Mouse (Mus musculus): Measurements from ENCODE around the gene Txndc16. TPM values are rescaled to one million over a fixed set of nuclear protein-coding genes. Genes with fewer than 3 reads are reported as not detected.

Txndc16 gene
- polyA plus RNA-seq, 1 experiment = 6.0 TPM

DNA sequence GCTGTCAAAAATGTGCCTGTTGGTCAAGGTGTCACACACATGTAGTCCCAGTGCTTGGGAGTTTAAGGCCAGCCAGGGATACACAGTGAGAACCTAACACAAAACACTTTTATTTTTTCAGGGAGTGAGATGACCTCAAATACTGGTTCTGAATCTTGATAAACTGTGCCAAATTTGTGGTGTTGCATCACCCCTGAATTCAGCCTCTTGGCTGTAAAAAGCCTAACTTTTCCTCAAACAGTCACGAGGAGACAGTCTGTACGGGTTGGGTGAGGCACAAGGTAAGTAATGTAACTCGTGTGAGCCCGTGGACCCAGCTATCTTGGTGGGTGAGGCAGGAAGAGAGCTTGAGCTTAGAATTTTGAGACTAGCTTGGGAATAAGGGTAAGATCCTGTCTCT, 130.1 kb downstream of the Txndc16 start:
- H3K9me3 ChIP-seq (replicated peaks; ENCODE audit: control insufficient read depth, insufficient read depth, low read length, poor library complexity, severe bottlenecking) = no peaks in the 10 kb centered on the region
- no peak overlapping the region for H3K27ac ChIP-seq (ENCODE audit: insufficient read depth, low read length)
- H3K36me3 ChIP-seq (ENCODE audit: control insufficient read depth, insufficient read depth, low read length, poor library complexity, severe bottlenecking) = no peaks in the 10 kb centered on the region
- H3K4me1 ChIP-seq (ENCODE audit: control insufficient read depth, insufficient read depth, low read length) = no peaks in the 10 kb centered on the region
- H3K27me3 ChIP-seq (ENCODE audit: control insufficient read depth, insufficient read depth, low read length, poor library complexity, severe bottlenecking) = no peaks in the 10 kb centered on the region
- H3K9ac ChIP-seq (ENCODE audit: low read depth, poor library complexity, severe bottlenecking) = no peak overlapping the region
- TF ChIP-seq EP300 (IDR thresholded peaks at IDR 0.05; ENCODE audit: insufficient read depth, low read depth, low read length) = no peak
- no peak overlapping the region for H3K4me3 ChIP-seq (ENCODE audit: low read depth, low read length)

DNA sequence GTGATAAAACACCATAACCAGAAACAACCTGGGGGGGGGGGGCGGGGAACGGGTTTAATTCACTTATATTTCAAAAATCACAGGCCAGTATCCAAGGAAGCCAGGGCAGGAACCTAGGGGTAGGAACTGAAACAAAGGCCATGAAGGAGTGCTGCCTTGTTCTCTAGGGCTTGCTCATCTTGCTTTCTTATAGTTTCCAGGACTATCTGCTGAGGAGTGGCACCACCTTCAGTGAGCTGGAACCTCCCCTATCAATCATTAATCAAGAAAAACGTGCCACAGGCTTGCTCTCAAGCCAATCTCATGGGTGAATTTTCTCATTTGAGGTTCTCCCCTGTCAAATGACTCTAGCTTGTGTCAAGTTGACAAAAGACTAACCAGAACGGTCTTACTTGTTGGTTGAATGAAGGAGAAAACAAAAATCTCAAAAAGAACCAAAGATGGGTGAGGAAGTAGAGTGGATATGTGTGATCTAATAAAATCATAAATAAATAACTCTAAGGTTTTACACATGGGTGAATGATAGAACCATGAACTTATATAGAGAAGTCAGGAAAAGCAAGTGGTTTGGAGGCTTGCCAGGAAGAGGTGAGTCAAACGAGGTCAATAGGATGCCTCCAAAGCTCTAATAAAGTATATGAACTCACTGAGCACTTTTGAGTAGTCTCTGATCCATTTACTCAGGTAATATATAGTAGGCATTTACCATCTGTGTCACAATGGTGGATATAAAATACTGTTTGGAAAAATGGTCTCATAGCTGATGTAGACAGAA, 134.3 kb downstream of the Txndc16 start:
- Histone ChIP-seq H3K9ac (ENCODE audit: low read depth, poor library complexity, severe bottlenecking) (no peak overlapping the region), H3K27me3 (ENCODE audit: control insufficient read depth, insufficient read depth, low read length, poor library complexity, severe bottlenecking) (no peaks in the 10 kb centered on the region), H3K9me3 (replicated peaks; ENCODE audit: control insufficient read depth, insufficient read depth, low read length, poor library complexity, severe bottlenecking) (no peaks in the 10 kb centered on the region), H3K27ac (ENCODE audit: insufficient read depth, low read length) (no peak overlapping the region), H3K4me3 (ENCODE audit: low read depth, low read length) (no peak overlapping the region), H3K4me1 (ENCODE audit: control insufficient read depth, insufficient read depth, low read length) (no peaks in the 10 kb centered on the region), H3K36me3 (ENCODE audit: control insufficient read depth, insufficient read depth, low read length, poor library complexity, severe bottlenecking) (no peaks in the 10 kb centered on the region)
- no peak for TF ChIP-seq CTCF (IDR thresholded peaks at IDR 0.05; ENCODE audit: low read depth, low read length)

DNA sequence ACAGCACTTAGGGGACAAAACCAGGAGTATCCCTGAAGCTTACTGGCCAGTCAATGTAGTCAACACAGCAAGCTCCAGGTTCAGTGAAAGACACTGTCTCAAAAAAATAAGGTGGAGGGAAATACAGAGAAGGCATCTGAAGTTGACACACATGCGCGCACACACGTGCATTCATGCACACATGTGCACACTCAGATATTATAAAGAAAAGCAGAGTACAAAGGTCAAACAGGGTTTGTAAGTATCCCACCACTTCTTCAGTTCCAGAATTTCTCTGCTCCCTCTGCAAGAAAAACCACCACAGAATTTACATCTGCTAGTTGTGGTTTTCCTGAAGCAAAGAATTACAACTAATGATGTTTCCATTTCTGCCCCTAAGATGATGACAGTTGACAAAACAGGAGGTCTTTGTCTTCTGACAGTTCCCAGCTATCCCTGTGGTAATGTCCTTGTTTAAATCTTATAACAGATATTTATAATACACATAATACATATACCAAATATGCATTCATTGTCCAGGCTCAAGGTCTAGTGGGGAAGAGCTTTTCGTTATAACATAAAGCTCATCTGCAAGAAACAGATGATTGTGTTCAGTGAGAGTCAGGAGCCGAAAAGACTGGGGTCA, 135.4 kb downstream of the Txndc16 start:
- no peak for TF ChIP-seq CTCF (IDR thresholded peaks at IDR 0.05; ENCODE audit: low read depth, low read length)
- no peak for TF ChIP-seq EP300 (IDR thresholded peaks at IDR 0.05; ENCODE audit: insufficient read depth, low read depth, low read length)
- no peak for TF ChIP-seq POLR2A (IDR thresholded peaks at IDR 0.05; ENCODE audit: insufficient read depth, low read length)
- no peak overlapping the region for H3K27ac ChIP-seq (ENCODE audit: insufficient read depth, low read length)
- no peaks in the 10 kb centered on the region for H3K36me3 ChIP-seq (ENCODE audit: control insufficient read depth, insufficient read depth, low read length, poor library complexity, severe bottlenecking)
- H3K9me3 ChIP-seq (replicated peaks; ENCODE audit: control insufficient read depth, insufficient read depth, low read length, poor library complexity, severe bottlenecking) = no peaks in the 10 kb centered on the region
- no peak overlapping the region for H3K4me3 ChIP-seq (ENCODE audit: low read depth, low read length)
- no peaks in the 10 kb centered on the region for H3K4me1 ChIP-seq (ENCODE audit: control insufficient read depth, insufficient read depth, low read length)
- no peak overlapping the region for H3K9ac ChIP-seq (ENCODE audit: low read depth, poor library complexity, severe bottlenecking)
- no peaks in the 10 kb centered on the region for H3K27me3 ChIP-seq (ENCODE audit: control insufficient read depth, insufficient read depth, low read length, poor library complexity, severe bottlenecking)

DNA sequence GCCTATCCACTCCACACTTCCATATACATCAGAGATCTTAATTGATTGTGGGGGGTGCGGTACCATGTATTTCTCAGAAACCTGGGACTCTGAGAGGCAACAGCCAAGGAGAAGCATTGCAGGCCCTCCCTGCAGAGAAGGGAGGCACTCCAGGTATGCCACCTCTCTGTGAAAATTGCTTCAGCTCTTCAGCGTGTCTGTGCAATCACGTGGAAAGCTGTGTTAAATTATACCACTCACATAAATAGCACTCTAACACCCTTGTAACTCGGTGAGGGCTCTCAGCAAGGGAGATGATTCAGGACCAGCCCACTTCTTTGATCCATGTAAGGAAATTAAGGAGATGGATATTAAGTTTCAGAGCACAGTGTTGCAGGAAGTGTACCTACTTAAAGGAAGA, 136.6 kb downstream of the Txndc16 start:
- H3K27me3 ChIP-seq (ENCODE audit: control insufficient read depth, insufficient read depth, low read length, poor library complexity, severe bottlenecking) = no peaks in the 10 kb centered on the region
- no peak overlapping the region for H3K9ac ChIP-seq (ENCODE audit: low read depth, poor library complexity, severe bottlenecking)
- H3K4me1 ChIP-seq (ENCODE audit: control insufficient read depth, insufficient read depth, low read length) = no peaks in the 10 kb centered on the region
- no peak overlapping the region for H3K4me3 ChIP-seq (ENCODE audit: low read depth, low read length)
- H3K27ac ChIP-seq (ENCODE audit: insufficient read depth, low read length) = no peak overlapping the region
- TF ChIP-seq EP300 (IDR thresholded peaks at IDR 0.05; ENCODE audit: insufficient read depth, low read depth, low read length) = no peak
- TF ChIP-seq POLR2A (IDR thresholded peaks at IDR 0.05; ENCODE audit: insufficient read depth, low read length) = no peak
- TF ChIP-seq CTCF (IDR thresholded peaks at IDR 0.05; ENCODE audit: low read depth, low read length) = no peak
- H3K9me3 ChIP-seq (replicated peaks; ENCODE audit: control insufficient read depth, insufficient read depth, low read length, poor library complexity, severe bottlenecking) = no peaks in the 10 kb centered on the region
- no peaks in the 10 kb centered on the region for H3K36me3 ChIP-seq (ENCODE audit: control insufficient read depth, insufficient read depth, low read length, poor library complexity, severe bottlenecking)

Other genes with a start within 250 kb of the Txndc16 start
- gene Ptger2, start 232.1 kb downstream of the Txndc16 start, polyA plus RNA-seq (2011; ENCODE audit: insufficient read depth, insufficient read length, low read depth, missing spikeins) = not detected in 2 replicates
- 2.1 and 2.2 TPM in 2 replicates for gene Gpr137c, start 611 bp downstream of the Txndc16 start, polyA plus RNA-seq (2011; ENCODE audit: insufficient read depth, insufficient read length, low read depth, missing spikeins)
- gene Ero1l, start 98.4 kb upstream of the Txndc16 start, polyA plus RNA-seq (2011; ENCODE audit: insufficient read depth, insufficient read length, low read depth, missing spikeins) = 65.9 and 68.5 TPM in 2 replicates
- gene Psmc6, start 109.5 kb upstream of the Txndc16 start, polyA plus RNA-seq (2011; ENCODE audit: insufficient read depth, insufficient read length, low read depth, missing spikeins) = 571 and 612 TPM in 2 replicates
- gene Styx, start 130.8 kb upstream of the Txndc16 start, polyA plus RNA-seq (2011; ENCODE audit: insufficient read depth, insufficient read length, low read depth, missing spikeins) = 31.1 and 36.7 TPM in 2 replicates
- gene Gnpnat1, start 184.6 kb upstream of the Txndc16 start, polyA plus RNA-seq (2011; ENCODE audit: insufficient read depth, insufficient read length, low read depth, missing spikeins) = 96.6 and 98.5 TPM in 2 replicates

Measured in ES-Bruce4 (cell line).